13 mouse cellular contexts compared by ENCODE assay signal in genomic region chr17:40806550-40806949, GRCm38 (mm10). TPM values are rescaled to one million over a fixed set of nuclear protein-coding genes. Genes with fewer than 3 reads are reported as not detected.
DNase-seq lines count a peak whose midpoint lies in the region; ATAC-seq and TF ChIP-seq lines count a peak whose summit lies in the region.
"Had no signal": no experiment of that assay in that cellular context is flagged by ENCODE, and none has a peak within 500 bp of the region (broad histone marks: within the 10 kb centered on the region; RNA-seq: fewer than 3 reads in every experiment).

No protein-coding gene starts in this region.

- no peak overlapping the region for H3K27ac ChIP-seq in hindbrain, embryonic 13.5 days
- H3K27ac ChIP-seq: forebrain, embryonic 13.5 days; midbrain, embryonic 13.5 days had no signal

- H3K9ac ChIP-seq in hindbrain, embryonic 13.5 days = no peak overlapping the region
- H3K9ac ChIP-seq: forebrain, embryonic 13.5 days; midbrain, embryonic 13.5 days had no signal

- 78% methylated on average over 3 of the region's 3 CpGs for WGBS in hindbrain, embryonic 13.5 days

- TF ChIP-seq CTCF in Patski (IDR thresholded peaks at IDR 0.05) = no peak

- H3K9me3 ChIP-seq in hindbrain, embryonic 13.5 days = no peaks in the 10 kb centered on the region
- H3K9me3 ChIP-seq: forebrain, embryonic 13.5 days; midbrain, embryonic 13.5 days had no signal

- CTCF ChIA-PET in Patski (lab: Charles Lee) = interaction anchor here (1.0 to 2.0 kb wide), 2 partner anchors 14 to 18 kb away, joined by 3 to 8 read pairs; no protein-coding TSS in a partner anchor

- no peaks in the 10 kb centered on the region for H3K4me1 ChIP-seq in hindbrain, embryonic 13.5 days (replicated peaks)
- H3K4me1 ChIP-seq: forebrain, embryonic 13.5 days; midbrain, embryonic 13.5 days had no signal

- no peaks in the 10 kb centered on the region for H3K36me3 ChIP-seq in hindbrain, embryonic 13.5 days
- H3K36me3 ChIP-seq: midbrain, embryonic 13.5 days had no signal

- in situ Hi-C loops in Patski (cut with MboI; ENCODE audit: low pct_unique_long_range_greater_than_20kb) = loop anchor here (25.0 kb wide), 1 partner anchor 594 kb away; the partner anchor contains the start of gene Pgk2

- H3K4me2 ChIP-seq in hindbrain, embryonic 13.5 days = no peak overlapping the region
- H3K4me2 ChIP-seq: forebrain, embryonic 13.5 days; midbrain, embryonic 13.5 days had no signal

- peak; percentile 45 for ATAC-seq in Patski
- ATAC-seq in hindbrain, embryonic 13.5 days (ENCODE audit: low FRiP score) = no peak
- ATAC-seq: forebrain, embryonic 13.5 days; midbrain, embryonic 13.5 days had no signal

- no peak overlapping the region for H3K4me3 ChIP-seq in hindbrain, embryonic 13.5 days
- H3K4me3 ChIP-seq: forebrain, embryonic 13.5 days; midbrain, embryonic 13.5 days had no signal

- POLR2A ChIA-PET in Patski (lab: Charles Lee) = no interaction called here

- no peaks in the 10 kb centered on the region for H3K27me3 ChIP-seq in Patski
- no peaks in the 10 kb centered on the region for H3K27me3 ChIP-seq in hindbrain, embryonic 13.5 days
- H3K27me3 ChIP-seq: forebrain, embryonic 13.5 days; midbrain, embryonic 13.5 days had no signal

- DNase-seq in 3134 (ENCODE audit: extremely low read depth, insufficient read length, low spot score) (peak; percentile 37), Patski (ENCODE audit: low read depth, low spot score) (no peak), liver (peak; percentile 87)
- peak; percentile 80 for DNase-seq in lung, postnatal 36 days
- DNase-seq in cerebellum, adult 8-10 months = no peak
- no peak for DNase-seq in gastrocnemius, adult 18-20 months (ENCODE audit: low spot score)
- DNase-seq in T-cell, adult 2 months (ENCODE audit: low spot score) = no peak
- DNase-seq: heart, postnatal 4 days had no signal

RNA-seq across cellular contexts. Expression of gene Crisp2, which starts 0.3 kb away (rescaled TPM):
- polyA plus RNA-seq in Patski (2021) = 0.06 TPM
- not detected in 2 replicates for polyA plus RNA-seq in hindbrain, embryonic 13.5 days (2015; fragmentation: Nextera tagmentation; extraction: Ambion mirVana)
- not detected for total RNA-seq in gastrocnemius, adult 18-20 months (2021)
- total RNA-seq: heart, postnatal 4 days; layer of hippocampus, postnatal 14 days had no signal
- polyA plus RNA-seq: brain, embryonic 14.5 days; forebrain, embryonic 13.5 days; midbrain, embryonic 13.5 days had no signal

RNA-seq across cellular contexts. Expression of gene Rhag, which starts 4.4 kb away (rescaled TPM):
- polyA plus RNA-seq in Patski (2021) = not detected
- polyA plus RNA-seq in hindbrain, embryonic 13.5 days (2015; fragmentation: Nextera tagmentation; extraction: Ambion mirVana) = 0.27 and 0.48 TPM in 2 replicates
- total RNA-seq in gastrocnemius, adult 18-20 months (2021) = not detected
- total RNA-seq: layer of hippocampus, postnatal 14 days had no signal

Comparison
In these comparisons a context has a peak if more than half of its experiments do, and no peak if none do; other contexts are left out.
1. DNase-seq: peak in 3134 (single experiment), liver (single experiment) and lung, postnatal 36 days (single experiment); none in Patski (single experiment), cerebellum, adult 8-10 months (single experiment), gastrocnemius, adult 18-20 months (single experiment) and T-cell, adult 2 months (single experiment).